Mouse (Mus musculus) megakaryocyte, embryonic 14.5 days (primary cell): Measurements from ENCODE around the gene Tescl.

Experiments used
- FLI1 ChIP-seq: IDR thresholded peaks from 2 replicates; pipeline ENCODE4 v1.6.1; 2012; ENCODE audit warnings: low read length, inconsistent platforms, mixed read lengths
- GATA1 ChIP-seq: IDR thresholded peaks from 3 replicates; pipeline ENCODE4 v1.6.1; 2012; ENCODE audit warnings: mixed read lengths, low read length, inconsistent platforms, borderline replicate concordance

GRCm38 (mm10) chr7:24368946-24369345, 35.2 kb upstream of the Tescl start:
- no peak for TF ChIP-seq GATA1
- TF ChIP-seq FLI1, result no peak
